Mouse (Mus musculus) liver, adult (tissue): ENCODE measurements around the gene Adam15.

Experiments
- GATA4 ChIP-seq: IDR thresholded peaks from 2 replicates; pipeline ENCODE4 v1.6.1; 2014; ENCODE audit warnings: mild to moderate bottlenecking, low read length; ENCODE audit not compliant: insufficient replicate concordance

The Adam15 gene

DNA sequence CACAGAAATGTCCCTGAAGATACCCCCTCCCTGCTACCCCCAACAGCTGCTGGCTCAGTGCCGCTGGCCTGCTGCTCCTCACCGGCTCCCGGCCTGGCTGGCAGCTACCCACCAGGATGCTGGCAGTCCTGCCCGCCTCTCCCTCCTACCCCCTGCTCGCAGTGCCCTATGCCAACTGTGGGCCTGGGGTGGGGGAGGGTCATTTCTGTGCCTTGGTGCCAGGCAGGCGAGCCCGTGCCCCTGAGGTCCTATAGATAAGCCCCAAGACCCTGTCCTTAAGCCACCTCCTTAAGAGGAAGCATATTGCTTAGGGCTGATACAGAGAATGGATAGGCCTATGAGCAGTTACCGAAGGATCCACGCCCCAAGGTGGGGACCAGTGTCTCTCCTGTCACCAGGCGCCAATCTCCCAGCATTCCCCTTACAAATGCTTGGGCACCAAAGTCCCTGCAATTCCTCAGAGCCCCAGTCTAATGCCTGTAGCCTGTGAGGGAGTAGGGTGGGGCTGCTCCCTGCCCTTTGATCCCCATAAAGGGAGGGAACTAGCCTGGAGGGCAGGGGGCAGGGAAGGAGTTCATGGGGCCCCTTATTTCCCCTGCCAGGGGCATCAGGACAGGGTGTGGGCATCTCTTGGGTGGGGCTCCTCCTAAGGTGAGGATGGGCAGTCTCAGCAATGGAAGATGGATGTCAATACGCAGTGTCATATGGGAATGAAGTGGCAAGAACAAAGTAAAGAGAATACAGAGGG is 38.5 kb upstream of the Adam15 start:
- no peak for TF ChIP-seq GATA4

DNA sequence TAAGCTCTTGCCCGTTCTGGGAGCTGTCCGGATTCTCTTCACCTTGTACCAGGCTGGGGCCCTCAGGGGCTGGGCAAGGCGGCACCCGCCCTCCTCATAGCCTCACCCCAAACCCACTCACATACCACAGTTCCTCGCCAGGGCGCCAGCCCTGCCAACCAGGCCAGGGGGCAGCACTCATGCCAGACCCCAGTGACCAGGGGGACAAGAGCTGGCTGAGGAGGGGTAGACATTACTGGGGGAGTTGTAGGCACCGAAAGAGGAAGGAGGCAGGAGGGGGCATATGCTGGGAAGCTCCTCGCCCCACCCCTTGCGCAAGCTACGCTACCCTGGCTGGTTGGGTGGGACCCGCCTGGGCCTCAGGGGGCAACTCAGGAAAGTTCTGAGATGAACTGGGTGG is 37.8 kb upstream of the Adam15 start:
- TF ChIP-seq GATA4 = no peak

DNA sequence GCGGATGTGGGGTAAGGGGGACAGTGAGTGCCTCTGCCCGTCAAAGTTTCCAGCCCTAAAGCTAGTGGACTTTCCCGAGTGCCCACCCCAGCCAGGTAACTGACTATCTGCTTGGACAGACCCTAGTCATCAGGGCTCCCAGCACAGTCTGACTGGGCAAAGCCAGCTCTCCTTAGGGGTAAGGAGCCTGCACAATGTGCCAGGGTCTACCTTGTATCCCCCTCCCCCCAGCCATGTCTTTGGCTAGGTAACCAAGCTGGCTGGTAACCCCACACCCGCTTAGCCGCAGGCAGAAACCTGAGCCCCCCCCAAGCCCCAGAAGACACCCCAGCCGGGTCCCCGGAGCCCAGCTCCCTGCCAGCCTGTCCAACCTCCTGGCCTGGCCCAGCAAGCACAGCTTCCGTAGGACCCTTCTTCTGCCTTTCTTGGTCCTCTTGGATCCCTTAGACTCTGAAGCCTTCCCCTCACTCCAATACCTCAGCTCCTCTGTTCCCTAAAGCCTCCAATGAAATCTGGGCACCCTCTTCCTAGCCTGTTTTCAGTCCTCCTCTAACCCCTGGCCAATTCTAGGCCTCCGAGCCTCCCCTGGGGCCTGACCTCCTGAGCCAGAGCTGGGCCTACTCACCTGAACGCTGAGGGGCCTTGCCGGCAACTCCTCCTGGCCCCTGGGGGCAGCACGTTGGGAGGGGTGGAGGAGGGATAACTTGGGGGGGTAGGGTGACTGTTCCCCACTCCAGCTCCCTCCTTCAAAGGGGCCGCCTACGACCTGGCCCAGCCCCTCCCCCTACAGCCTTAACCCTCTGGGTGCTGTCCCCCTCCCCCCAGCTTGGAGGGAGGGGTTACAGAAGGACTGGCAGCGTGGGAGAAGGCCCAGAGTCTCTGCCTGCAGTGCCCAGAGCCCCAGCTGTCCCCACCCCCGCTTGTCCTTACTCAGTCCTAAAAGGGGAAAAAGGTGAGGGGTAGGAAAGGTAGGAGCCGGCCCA is 36.9 kb upstream of the Adam15 start:
- no peak for TF ChIP-seq GATA4

DNA sequence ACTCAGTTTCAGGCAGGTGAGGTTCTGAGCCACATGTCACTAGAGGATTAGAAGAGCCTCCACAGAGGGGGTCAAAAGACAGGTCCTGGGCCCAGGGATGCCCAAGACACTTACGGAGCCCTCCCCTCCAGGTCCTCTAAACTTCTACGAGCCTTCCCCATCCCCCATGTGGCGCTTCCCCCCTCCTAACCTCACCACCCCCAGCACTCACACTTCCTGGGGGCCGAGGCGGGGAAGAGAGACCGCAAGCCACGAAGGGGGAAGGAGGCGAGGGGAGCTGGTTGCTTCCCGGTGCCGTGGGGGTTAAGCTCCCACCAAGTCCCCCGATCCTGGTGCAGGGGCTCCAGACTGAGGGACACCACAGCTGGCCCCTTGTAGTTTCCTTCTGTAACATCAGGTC is 35.7 kb upstream of the Adam15 start:
- TF ChIP-seq GATA4 = no peak

DNA sequence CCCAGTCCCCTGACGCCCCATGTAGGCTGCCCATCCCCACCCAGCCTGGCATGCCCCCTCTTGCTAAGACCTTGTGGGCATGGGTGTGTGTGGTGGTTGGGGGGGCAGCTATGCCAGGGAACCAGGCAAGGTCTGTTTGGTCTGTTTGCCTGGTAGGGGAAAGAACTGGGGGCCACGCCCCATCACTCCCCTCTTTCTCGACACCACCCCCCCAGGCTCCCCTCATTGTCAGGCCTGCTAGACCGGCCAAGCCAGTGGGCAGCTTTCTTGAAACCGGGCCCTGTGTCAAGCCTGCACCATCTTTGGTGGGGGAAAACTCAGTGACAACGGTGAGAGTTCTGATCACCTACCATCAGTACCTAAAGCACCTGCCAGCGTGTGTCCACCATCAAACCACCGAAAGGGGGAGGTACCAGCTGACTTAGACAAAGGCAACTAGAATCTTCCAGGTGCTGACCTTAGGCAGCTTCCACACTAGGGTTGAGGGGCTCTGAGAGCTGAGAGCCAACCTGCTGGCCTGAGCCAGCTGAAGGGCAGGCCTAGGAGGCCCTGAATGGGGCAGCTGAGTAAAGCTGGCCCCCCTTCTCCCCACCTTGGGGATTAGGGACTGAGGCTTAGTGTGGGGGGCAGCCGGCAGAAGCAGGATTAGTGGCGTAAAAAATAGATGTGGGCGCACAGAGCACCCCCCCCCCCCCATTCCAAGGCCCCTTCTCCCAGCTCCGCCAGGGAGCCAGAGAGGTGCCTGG is 34.7 kb upstream of the Adam15 start:
- no peak for TF ChIP-seq GATA4

DNA sequence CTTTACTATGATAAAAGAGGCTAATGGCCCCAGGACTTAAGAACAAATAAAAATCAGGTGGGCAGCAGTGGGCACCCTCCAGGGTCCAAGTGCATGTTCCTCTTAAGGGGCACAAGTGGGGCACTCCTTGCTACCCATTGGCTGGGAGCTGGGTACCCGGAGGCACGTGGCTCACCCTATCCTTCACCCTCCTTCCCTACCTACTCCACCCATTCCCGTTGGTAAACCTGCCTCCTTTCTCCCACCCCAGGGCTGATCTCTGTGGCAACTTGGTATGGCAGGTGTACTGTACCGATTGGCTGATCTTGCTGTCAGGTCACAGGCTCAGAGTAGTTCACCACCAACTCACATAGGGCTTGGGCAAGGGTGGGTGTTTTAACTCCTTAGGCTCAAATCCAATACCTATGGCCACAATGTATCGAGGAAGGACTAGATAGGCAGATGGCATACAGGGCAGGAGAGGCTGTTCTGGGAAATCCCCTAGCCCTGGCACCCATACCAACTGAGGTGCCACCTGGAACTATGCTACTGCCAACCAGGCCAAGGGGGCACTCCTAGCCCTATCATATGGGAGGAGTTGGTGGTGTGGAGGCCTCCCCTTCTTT is 34.0 kb upstream of the Adam15 start:
- no peak for TF ChIP-seq GATA4

DNA sequence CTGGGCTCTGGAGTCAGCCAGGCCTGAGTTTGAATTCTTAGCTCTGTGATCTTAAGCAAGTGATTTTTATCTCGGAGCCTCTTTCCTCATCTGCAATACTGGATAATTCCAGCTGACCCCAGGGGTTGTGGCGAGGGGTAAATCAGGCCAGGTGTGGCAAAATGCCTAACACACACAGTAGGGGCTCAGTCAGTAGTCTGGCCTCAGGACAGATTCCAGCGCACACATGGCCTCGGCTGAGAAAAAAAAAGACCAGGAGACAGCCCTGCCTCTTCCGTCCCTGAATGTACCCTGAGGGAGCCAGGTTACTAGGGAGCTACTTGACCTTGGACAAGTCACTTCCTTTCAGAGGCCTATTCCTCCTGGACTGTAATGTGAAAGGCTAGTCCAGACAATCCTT is 33.2 kb upstream of the Adam15 start:
- no peak for TF ChIP-seq GATA4

DNA sequence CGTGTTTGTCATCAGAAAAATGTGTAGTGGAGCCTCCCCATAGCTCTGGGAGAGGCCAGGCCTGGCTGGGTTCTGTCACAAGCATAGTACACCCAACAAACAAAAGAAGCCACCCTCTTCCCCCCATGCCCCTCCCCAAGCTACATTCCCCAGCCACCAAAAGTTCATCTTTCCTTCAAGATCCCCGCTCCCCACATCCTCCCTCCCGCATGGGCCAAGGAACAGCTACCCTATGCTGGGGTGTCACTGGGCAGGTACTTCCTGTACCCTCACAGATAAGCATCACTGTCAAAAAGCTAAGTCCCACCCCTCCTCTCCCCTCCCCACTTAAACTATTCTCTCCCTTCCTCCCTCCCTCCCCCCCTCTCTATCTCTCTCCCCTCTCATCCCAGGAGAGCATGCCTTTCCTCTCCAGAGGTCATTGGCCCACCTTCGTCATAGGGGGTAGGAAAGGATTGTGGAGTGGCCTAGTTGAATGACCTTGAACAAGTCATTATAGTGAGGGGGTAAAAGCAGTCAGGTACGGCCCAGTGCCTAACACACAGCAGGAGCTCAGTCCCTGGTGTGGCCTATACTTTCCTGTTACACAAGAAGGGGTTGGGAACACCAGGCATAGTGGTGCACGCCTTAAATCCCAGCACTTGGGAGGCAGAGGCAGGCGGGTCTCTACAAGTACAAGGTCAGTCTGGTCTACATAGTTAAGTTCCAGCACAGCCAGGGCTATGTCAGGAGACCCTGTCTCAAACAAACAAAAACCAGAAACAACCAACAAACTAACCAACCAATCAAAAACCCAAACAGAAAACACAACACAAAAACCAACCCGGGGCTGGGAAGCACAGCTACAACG is 32.5 kb upstream of the Adam15 start:
- no peak for TF ChIP-seq GATA4

DNA sequence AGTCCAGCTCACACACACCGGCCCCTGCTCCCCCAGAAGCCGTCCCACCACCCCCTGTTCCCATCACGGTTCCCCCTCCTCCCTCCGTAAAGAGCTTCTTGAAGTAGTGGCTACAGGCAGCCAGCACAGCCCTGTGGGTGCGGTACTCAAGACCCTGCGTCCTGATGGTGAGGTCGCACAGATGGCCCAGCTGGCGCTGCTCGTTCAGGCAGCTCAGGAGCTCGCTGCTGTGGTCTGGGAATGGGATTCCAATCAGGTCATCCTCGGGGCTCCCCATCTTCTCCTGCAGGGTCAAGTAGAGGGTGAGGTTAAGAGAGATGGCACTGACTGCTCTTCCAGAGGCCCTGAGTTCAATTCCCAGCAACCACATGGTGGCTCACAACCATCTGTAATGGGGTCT is 31.4 kb upstream of the Adam15 start:
- no peak for TF ChIP-seq GATA4

DNA sequence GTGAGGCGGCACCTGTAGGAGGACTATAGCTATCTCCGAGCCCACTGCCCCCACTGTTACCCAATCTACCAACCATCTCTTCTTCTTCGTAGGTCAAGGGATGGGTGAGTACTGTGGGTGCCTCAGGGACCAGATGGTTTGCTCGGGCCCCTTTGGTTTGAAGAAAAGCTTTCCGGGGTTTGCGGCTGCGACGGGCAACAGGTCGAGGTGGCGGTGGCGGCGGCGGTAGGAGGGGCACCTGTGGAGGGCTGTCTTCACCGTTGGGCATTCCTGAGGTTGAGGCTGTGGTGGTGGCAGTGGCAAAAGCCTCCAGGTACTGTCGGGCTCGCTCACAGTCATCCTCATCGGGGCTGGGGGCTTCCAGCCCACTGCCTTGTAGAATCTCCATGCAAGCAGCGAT is 30.9 kb upstream of the Adam15 start:
- no peak for TF ChIP-seq GATA4

DNA sequence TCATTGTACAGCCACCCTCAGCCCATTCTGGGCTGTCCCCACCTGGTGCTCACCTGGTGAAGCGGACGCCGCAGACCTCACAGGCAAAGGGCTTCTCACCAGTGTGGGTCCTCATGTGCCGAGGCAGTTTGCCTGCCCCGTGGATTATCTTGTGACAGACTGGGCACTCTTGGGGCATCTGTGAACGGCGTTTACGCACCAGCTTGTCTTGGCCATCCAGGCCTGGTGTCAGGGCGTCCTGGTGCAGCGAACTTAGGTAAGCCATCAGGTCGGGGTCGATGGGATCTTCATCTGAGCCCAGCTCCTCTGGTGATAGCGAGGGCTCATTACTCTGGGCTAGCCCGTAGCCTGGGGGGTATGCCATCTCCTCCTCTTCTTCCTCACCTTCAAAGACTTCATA is 30.5 kb upstream of the Adam15 start:
- TF ChIP-seq GATA4 = no peak

DNA sequence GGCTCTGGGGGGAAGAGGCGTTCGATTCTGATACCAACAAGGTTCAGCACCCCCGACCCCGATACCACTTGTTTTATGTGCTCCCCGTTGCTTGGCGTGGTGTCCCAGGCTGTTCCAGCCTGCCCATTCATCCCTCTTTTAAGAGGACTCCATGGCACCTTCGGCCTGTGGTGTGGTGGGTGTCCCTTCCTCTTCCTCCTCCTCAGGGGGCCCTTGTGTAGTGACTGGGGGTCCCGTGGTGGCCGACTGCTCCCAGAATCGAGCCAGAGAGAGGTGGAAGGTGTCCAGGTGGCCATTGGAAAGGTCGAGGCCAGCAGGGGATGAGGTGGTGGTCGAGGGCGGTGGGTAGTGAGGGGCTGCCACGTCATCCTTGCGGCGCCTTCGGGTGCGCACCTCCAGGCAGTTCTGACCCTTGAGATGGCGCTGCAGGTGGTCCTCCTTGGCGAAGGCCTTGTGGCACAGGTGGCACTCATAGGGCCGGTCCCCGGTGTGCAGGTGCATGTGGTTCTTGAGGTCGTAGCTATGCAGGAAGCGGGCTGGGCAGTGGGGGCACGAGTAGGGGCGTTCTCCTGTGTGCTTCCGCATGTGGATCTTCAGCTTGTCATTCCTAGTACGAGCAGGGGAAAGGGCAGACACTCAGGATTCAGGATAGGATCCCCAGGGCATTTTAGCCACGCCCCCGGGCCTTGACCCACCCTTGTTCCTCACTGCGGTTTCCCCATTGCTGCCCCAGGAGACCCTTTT is 29.8 kb upstream of the Adam15 start:
- TF ChIP-seq GATA4 = no peak

DNA sequence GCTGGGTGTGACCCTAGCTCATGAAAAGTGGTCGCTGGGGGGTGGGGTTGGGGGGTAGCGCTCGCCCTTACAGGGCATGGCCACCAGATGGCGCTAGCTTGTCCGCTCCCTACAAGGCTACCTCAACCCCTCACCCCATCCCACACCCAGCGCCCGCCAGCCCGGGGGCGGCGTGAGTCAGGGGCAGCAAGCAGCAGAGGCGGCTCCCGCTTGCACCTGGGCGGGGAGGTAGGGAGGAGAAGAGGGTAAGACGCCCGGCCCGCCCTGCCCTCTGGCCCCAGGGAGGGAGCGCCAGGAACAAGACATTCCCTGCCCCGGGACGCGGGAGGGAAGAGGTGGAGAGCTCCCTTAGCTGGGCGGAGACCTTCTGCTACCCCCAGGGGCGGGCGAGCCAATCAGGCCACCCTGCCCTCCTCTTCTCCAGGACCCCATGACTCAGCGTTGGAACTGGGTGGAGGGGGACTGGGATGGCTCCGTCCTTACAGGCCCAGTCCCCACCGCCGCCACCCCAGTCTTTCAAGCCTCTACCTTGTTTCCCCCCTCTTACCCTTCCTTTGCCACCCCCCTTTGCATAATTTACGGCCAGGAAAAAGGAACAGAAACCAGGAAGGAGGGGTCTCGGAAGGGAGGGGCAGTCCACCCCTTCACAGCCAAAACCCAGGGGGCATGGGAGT is 28.7 kb upstream of the Adam15 start:
- TF ChIP-seq GATA4 = no peak
